Mouse (Mus musculus): ENCODE results near the gene Adcy6.

Adcy6 gene

DNA sequence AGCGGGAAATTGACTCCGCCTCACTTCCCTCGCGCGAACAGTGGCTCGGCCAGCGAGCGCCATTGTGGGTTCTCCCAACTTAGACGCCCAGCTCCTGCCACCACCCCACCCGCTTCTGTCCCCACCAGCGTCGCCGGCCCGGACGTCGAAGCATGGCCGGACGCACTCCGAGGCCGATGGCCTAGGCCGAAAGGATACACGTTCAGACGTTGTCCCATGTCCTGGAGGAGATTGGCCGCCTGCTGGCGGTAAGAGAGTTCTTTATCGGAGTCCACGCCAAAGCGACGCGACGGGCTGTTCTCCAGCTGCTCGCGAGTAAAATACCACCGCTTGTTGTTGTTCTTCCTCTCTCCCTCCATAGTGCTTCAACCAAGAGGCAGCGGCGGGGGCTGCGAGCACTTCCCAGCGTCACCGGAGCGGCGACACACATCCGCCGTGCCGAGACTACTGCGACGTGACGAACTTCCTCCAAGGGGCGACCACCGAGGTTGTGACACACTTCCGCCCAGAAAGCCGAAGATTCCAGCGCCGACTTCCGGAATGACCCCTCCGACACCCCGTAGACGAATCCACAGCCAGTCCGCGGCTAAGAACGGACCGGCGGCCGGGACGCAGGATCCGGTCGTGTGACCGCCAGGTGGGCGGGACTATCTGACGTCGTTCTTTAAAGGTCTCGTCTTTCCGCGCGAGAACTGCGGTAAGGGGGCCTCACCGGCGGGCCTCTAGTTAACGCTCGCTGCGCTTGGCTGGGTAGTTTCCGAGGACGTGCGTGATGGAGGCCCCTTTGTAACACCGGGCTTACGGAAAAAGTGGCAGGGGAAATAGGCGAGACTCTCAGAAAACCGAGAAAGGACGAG lies 42.4 kb downstream of the Adcy6 start:
- no peak; the same call in 1 of the 2 replicates for TF ChIP-seq GATA4 (IDR thresholded peaks at IDR 0.05; ENCODE audit: insufficient replicate concordance, low read length)

DNA sequence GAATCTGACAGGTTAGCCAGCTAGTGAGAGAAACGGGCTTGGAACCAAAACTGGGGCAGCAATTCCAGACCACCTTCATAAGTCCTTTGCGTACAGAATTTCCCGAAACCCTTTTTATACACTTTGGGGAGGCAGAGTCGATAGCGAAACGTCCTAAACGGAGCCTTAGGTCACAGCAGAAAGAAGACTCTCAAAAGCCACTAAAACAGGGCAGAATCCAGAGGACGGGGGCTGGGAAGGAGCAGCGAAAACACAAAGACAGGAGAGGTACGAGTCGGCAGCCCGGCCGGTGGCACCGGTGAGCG lies 43.0 kb downstream of the Adcy6 start:
- no peak for TF ChIP-seq GATA4 (IDR thresholded peaks at IDR 0.05; ENCODE audit: insufficient replicate concordance, low read length)

DNA sequence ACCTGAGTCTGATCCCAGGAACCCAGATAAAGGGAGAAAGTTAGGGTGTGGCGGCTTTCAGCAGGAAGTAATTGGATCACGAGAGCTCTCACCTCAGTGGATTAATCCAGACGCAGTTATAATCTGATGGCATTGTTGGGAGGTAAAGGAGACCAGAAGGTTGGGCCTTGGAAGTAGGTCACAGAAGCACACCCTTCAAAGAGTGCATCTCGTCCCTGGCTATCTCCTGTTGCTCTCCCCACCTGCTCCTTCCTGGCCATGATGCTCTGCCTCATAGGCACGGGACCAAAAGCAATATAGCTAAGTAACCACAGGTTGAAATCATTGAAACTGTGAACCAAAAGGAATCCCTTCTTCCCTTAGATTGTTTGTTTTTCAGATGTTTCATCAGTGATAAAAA lies 52.7 kb downstream of the Adcy6 start:
- TF ChIP-seq GATA4 (IDR thresholded peaks at IDR 0.05; ENCODE audit: insufficient replicate concordance, low read length): no peak

DNA sequence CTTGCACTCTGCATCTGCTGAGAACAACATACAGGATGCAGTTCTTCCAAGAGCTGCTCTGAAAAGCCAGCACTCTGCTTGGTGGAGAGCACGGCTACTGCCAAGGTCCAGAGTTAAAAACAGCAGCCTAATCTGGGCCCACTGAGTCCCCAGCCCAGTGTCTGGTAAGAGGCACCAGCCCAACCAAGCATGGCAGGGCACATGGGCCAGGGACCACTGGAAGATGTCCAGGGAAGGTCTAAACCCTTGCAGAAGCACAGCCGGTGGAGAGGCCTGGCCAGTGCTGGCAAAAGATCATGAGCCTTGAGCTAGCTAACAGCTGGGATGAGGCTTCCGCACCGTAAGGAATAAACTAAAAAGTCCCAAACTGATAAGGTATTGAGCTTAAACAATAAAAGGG lies 54.0 kb downstream of the Adcy6 start:
- no peak for TF ChIP-seq GATA4 (IDR thresholded peaks at IDR 0.05; ENCODE audit: insufficient replicate concordance, low read length)

DNA sequence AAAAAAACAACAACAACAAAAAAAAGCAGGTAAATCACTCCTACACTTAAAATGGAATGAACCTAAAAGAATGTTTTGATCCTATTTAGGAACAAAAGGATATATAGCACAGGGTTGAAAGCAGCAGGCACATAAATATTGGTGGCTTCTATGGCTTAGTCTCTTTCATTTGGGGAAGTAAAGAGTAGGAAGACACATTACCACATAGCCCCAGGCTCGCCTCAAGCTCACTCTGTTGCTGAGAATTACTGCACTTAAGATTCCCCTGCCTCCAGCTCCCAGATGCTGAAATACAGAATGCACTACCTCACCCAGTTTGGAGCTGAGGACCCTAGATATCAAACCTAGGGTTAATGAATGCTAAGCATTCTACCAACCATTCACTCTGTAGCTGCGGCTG lies 57.1 kb downstream of the Adcy6 start:
- TF ChIP-seq GATA4 (IDR thresholded peaks at IDR 0.05; ENCODE audit: insufficient replicate concordance, low read length): no peak

DNA sequence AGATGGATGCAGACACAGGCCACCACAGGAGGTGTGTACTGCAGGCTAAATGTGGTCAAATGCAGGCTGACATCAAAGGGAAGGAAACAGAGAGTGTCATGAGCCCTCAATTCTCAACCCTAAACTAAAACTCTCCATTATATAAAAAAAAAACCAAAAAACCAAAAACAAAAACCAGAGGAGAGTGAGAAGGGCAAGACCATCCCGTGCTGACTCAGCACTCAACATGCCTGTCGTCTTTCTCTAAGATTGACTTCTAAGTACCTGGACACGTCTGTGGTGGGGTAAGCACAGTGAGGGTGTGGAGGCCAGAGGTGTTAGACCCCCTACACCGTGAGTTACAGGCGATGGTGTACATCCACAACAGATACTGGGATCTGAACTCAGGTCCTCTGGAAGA lies 63.0 kb downstream of the Adcy6 start:
- TF ChIP-seq GATA4 (IDR thresholded peaks at IDR 0.05; ENCODE audit: insufficient replicate concordance, low read length): no peak

DNA sequence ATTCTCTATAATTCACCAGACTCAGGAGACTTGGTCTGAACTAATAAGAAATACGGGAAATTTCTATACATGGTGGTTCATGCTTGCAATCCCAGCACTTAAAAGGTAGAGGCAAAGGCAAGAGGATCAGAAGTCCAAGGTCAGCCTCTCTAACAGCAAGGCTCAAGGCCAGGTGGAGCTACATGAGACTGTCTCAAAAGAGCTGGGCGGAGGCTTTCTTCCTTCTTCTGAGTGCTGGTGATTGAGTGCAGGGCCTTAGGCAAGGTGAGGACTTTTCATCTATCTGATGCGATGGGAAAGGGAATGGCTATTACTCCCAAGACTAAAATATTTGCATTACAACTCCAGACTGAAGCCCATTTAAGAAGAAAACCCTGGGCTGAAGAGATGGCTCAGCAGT lies 64.7 kb downstream of the Adcy6 start:
- TF ChIP-seq GATA4 (IDR thresholded peaks at IDR 0.05; ENCODE audit: insufficient replicate concordance, low read length): no peak

DNA sequence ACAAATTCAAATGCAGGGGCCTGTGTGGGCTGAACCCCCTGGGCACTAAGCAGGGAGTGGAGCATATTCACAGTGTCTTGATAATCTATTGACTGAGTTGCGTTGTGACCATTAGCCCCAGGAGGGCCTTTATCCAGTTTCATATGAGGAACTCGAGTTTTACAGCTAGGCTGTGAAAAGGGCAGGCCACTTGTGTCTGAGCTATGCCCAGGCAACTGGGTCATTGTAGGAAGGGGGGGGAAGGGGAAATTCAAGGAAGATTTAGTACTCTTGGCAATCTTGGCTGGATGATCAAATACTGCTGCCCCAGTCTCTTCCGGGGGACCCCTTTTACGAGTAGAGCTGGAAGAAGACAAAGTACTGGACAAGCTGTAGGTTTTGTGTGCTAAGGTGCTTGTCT lies 66.5 kb downstream of the Adcy6 start:
- no peak for TF ChIP-seq GATA4 (IDR thresholded peaks at IDR 0.05; ENCODE audit: insufficient replicate concordance, low read length)

DNA sequence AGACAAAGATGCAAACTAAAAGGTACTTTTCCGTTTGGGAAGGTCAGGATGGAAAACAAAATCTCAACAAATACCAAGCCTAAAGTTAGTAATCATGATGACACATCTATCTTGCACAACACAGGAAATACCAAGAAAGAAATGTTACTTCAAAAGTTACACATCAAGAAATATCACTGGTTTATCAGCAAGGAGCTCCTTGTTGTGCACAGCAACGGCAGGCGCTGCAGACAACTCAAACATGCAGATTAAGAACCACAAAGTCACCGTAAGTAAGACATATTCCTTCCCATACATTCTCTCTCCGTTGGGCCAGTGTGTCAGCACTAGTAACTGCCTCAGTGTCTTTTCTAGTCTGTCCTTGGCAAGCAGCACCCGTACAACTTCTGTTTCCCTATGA lies 68.8 kb downstream of the Adcy6 start:
- TF ChIP-seq GATA4 (IDR thresholded peaks at IDR 0.05; ENCODE audit: insufficient replicate concordance, low read length): no peak
